Mouse (Mus musculus): ENCODE results near the gene Thbs3.
A peak's percentile ranks its signal among the peaks of the same experiment; 100 is the strongest.

The Thbs3 gene

DNA sequence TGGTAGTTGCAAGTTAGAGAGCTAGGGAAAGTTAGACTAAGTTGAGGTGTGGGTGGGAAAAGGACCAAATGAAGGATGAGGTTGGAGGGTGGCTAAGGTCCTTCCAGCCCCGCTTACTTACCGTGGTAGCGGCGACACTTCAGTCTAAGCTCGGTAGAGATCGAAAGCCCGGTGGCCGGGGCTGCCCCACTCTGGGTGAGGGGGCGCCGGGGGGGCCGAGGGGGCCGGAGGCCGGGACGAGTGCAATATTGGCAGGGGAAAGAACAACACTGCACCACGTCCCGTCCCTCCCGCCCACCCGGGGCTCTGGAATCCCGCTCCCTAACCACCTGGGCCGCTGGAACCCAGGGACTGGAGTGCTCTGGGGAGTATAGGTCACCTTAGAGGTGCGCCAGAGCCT lies 11.9 kb downstream of the Thbs3 start, which contains the start of gene Mtx1:
Mtx1 (minus strand) TSS at position 189 of the 400 bp plus-strand sequence.
- DNase-seq (ENCODE audit: low read depth, low spot score): no peak

DNA sequence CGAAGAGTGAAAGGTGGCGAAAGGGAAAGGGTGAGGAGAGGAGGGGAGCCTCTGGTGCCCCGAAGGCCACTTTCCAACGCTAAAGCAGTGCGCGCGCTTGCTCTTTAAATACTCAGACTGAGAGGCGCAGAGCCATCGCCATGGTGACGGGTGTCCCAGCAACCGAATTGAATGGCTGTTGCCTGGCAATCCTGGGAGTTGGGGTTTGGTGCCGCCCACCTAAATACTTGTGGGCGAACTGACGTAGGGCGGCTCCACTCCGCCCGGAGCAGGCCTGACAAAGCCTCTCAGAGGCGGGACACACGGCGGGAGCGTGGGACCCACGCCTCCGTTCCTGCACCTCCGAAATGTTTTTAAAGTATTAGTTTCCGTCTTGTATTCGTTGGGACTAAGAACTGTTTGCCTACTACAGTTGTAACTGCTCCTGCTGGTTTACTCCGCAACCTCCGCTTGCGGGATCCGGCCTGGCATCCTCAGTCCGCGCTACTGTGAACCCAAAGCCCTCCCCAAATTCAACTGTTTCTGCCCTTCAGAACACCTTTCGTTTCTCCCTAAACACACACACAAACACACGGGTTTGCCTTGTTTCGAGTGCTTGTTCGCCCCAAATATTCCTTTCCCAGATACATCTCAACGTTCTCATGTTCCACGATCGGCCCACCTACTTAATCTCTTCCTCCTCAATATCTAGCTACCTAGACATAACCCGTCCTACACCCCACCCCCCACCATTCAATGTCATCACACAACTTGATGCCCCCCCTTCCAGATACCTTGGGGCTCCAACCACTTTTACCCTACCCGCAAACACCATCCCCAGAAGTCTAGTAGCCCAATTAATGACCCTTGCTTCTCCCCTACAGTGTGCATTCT lies 12.6 kb downstream of the Thbs3 start:
- DNase-seq (ENCODE audit: low read depth, low spot score): peak; percentile 84

DNA sequence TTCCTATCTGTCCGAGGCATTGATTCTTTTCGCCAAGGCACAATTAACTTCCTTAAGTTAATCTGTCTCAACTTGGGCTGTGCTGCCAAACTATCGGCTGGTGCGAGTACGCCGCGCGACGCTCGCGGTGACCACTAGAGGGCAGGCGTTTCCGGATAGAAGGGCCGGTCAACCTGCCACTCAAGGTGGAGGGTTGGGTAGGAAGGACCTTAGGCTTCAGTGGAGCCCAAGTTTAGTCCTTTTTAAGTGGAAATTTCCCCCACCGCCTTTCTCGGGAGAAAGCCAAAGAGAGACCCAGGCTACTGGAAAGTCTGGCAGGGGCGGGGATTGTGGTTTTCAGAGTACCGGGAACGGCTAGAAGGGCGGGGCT lies 13.2 kb downstream of the Thbs3 start:
- no peak for DNase-seq (ENCODE audit: low read depth, low spot score)

GRCm38 (mm10) chr3:89228836-89229235 lies 13.9 kb downstream of the Thbs3 start, which contains the start of gene Muc1:
Gene Muc1 (plus strand): TSS chr3:89229057.
- no peak for DNase-seq (ENCODE audit: low read depth, low spot score)

DNA sequence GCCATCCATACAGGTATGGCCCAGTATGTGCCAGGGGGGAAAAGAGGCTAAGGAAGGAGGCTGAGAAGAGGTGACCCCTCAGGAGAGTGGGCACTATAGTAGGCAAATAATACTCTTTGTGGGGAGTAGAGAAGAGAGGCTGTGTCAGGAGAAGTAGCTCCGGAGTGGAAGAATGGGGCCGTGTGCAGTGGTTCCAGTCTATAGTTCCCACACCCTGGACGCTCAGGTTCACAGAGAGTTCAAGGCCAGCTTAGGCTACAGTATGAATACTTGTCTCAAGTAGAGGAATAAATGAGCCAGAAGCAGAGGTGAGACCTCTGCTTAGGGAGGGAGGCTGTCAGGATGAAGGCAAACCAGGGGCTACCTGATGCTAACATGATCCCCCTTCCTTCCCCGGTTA lies 14.3 kb downstream of the Thbs3 start:
- no peak for DNase-seq (ENCODE audit: low read depth, low spot score)

GRCm38 (mm10) chr3:89230561-89230960 lies 15.6 kb downstream of the Thbs3 start:
- DNase-seq (ENCODE audit: low read depth, low spot score): no peak

DNA sequence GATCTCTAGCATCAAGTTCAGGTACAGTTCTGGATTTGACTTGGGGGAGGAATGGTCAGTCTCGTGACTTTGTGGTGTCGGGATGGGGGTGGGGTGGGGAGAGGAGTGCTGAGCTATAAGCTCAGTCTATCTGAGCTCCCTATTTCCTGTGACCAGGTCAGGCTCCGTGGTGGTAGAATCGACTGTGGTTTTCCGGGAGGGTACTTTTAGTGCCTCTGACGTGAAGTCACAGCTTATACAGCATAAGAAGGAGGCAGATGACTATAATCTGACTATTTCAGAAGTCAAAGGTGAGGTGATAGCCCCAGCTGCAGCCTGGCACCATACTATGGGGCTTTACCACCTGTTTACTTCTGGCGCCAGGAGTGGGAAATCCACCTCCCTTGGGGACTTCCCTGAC lies 16.4 kb downstream of the Thbs3 start:
- DNase-seq (ENCODE audit: low read depth, low spot score): no peak

- no peak for DNase-seq (ENCODE audit: low read depth, low spot score)
Observed at GRCm38 (mm10) chr3:89231772-89232275, 16.8 kb downstream of the Thbs3 start.

GRCm38 (mm10) chr3:89232614-89233013 lies 17.6 kb downstream of the Thbs3 start:
- no peak for DNase-seq (ENCODE audit: low read depth, low spot score)

DNA sequence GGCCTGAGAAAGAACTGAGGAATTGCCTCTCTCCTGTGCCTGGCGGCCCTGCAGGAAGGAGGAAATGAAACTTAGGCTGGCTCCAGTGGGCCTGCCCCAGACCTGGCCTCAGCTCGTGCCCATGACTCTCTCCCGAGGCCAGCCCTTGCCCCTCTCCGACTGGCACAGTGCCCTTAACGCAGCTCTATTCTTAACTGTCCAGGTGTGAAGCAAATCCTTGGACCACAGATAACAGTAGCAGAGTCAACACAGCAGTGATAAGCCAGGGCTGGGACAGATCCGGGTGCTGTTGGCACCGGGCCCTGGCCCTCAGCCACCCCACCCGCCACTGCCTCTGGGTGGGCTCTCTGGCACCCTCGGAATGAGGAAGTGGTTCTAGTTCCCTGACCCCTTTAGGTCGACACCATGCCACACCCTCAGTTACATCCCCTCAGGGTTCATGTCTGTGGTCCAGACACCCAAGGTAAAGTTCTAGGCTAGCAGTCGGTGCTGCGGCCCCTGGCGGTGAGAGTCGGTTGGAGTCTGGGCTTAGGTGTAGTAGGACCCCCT lies 18.7 kb downstream of the Thbs3 start:
- no peak for DNase-seq (ENCODE audit: low read depth, low spot score)

- DNase-seq (ENCODE audit: low read depth, low spot score): no peak
Observed at GRCm38 (mm10) chr3:89236516-89236915, 21.5 kb downstream of the Thbs3 start.

GRCm38 (mm10) chr3:89237682-89238081 lies 22.7 kb downstream of the Thbs3 start:
- DNase-seq (ENCODE audit: low read depth, low spot score): no peak

DNA sequence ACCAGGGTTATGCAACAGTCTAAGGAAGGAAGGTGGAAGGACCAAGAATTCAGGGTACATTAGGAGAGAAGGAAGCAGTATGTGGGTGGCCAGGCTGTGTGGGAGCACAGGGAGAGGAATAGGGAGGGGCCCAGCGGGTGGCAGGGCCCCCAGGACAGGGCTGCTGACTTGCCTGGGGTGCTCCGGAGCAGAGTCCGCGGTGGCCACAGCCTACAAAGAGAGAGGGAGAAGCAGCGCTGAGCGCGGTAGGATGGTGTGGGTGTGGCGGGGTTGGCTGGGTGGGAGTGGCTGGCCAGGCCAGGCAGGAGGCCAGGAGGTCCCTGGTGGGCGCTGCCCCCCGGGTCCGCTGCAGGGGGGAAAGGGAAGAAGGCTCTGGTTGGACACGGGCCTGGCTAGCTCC lies 23.5 kb downstream of the Thbs3 start:
- no peak for DNase-seq (ENCODE audit: low read depth, low spot score)

DNA sequence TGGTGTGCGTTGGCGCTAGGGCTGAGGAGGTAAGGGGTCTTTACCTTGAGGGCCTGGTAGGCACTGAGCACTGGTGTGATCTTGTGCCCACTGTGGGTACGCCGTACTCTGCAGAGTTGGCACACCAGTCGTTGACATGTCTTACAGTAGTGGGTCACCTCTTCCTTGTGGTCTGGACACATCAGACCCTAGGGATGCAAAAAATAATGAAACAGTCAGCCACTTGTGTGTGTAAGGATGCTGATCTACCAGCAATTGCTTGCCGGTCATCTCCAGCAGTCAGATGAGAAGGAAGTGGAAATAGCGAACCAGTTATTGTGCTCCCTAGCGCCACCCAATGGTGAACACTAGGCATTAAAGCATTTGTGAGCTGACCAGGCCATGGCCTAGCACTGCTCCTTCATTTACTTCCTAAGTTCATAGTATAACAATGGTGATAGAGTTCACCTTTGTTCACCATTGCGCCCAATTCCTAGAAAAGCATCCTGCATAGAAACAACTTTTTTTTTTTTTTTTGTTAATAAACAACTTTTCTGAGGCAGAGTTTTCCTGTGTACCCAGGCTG lies 27.4 kb downstream of the Thbs3 start:
- no peak for DNase-seq (ENCODE audit: low read depth, low spot score)

DNA sequence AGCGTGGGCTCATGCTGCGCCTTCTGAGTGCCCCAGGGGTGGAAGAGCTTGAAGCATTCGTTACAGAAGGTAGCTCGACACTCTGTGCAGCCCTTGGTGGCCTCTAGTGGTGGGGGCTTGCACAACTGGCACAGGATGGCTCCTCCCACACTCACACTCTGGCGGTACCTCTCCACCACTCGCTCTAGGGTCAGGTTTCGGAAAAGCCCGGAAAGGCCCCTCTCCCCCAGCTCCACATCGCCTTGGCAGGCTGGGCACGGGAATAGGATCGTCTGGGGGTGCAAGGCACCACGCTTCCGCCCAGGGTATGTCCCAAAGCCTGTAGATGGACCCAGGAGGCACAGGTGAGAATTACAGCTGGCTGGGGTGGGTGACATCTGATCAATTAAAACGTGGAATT lies 28.6 kb downstream of the Thbs3 start:
- no peak for DNase-seq (ENCODE audit: low read depth, low spot score)

GRCm38 (mm10) chr3:89244158-89244981 lies 29.4 kb downstream of the Thbs3 start:
- DNase-seq (ENCODE audit: low read depth, low spot score): no peak

- DNase-seq (ENCODE audit: low read depth, low spot score): no peak
Observed at GRCm38 (mm10) chr3:89244982-89245687, 30.2 kb downstream of the Thbs3 start.

DNA sequence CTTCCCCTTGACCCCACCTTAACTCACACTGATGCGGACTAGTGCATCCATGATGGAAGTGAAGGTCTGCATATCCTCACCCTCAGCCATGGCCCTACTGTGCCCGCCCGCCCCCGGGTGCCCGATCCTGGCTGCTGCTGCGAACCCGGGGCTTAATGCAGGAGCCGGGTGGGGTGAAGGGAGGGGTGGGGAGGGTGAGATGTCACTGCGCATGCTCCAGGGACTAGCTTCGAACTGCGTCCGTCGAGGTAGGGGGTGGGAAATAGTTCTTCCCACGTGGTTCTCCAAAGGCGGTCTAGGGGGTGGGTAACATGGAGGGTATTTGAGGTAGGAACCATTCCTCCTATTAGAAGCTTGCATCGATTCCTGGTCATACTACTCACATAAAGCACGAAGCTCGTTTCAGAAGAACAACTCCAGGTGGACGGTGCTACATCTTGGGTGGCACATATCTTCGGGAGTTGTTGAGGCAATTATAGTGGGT lies 30.8 kb downstream of the Thbs3 start, which contains the start of gene Krtcap2:
Krtcap2 (plus strand) TSS at position 279 of the 484 bp plus-strand sequence.
- DNase-seq (ENCODE audit: low read depth, low spot score): no peak

DNA sequence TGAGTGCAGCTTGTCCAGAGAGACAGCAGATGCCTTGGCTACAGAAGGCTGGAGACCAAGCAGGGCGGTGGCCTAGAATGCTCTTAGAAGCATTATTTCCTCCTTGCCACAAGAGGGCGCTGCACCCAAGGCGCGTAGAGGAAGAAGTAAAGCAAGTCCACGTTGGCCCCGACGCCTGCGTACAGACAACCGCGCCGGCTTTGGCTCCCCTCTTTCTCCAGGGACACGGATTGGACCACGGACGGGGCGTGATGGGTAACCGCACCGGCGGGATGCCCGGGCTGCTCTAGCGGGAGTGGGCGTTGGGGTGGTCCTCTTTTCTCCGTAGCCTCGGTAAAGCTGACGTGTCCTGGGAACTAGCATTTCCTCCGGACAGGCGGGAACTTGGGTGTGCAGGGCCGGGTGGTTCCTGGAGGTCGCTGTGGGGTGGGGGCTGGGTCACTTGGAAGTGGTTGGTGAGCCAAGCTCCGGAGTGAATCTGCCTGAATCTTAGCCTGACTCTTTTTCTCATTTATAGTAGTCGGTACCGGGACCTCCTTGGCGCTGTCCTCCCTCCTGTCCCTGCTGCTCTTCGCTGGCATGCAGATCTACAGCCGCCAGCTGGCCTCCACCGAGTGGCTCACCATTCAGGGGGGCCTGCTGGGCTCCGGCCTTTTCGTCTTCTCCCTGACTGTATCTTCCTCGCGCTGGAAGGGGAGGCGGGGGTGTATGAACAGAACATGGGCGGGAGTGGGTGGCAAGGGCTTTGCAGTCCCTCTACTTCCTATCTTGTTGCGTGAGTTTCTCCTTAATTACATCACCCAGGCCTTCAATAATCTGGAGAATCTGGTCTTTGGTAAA lies 31.5 kb downstream of the Thbs3 start, which contains the start of gene Trim46:
Trim46 (minus strand) TSS at position 49 of the 840 bp plus-strand sequence.
- peak; percentile 86 for DNase-seq (ENCODE audit: low read depth, low spot score)

DNA sequence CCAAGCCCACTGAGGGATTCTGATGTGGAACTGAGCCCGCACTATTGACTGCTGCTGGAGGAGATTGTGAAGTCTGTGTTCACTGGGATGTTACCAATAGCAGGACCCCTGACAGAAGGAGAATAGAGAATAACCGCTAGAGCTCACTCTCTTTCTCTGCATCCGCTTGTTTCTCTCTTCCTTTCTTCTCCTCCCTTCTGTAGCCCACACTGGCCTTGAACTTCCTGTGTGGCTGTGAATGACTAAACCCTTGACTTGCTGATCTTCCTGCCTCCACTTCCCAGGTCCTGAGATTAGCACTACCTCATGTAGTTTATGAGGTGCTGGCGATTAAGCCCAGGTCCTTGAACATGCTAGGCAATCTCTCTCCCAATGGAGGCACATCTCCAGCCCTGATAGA lies 32.5 kb downstream of the Thbs3 start:
- DNase-seq (ENCODE audit: low read depth, low spot score): no peak

All from embryo, embryonic 11.5 days (tissue).